Comparison of ENCODE assay signal across 8 mouse cellular contexts in the genomic region with DNA sequence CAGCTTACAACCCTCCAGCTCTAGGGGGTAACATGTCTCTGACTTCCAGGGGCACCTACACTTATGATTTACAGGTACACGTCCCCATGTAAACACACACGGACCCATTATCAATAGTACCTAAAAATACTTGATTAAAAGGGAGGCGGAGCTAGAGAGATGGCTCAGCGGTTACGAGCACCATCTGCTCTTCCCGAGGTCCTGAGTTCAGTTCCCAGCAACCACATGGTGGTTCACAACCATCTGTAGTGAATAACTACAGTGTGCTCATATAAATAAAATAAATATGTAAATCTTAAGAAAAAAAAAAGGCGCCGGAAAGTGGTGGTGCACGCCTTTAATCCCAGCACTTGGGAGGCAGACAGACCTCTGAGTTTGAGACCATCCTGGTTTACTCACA. TPM values are rescaled to one million over a fixed set of nuclear protein-coding genes. Genes with fewer than 3 reads are reported as not detected.
DNase-seq lines count a peak whose midpoint lies in the region; ATAC-seq and TF ChIP-seq lines count a peak whose summit lies in the region.

No protein-coding gene starts in this region.

- TF ChIP-seq CTCF in cerebellum, adult 2 months (IDR thresholded peaks at IDR 0.05; ENCODE audit: borderline replicate concordance, insufficient read depth, low read depth, low read length), result no peak
- TF ChIP-seq CTCF in C2C12 (IDR thresholded peaks at IDR 0.05; ENCODE audit: control insufficient read depth, insufficient read depth, insufficient read length), result no peak

- peak overlapping the region; percentile 66 for H3K4me2 ChIP-seq in forebrain, embryonic 14.5 days (ENCODE audit: low read length)
- peak overlapping the region; percentile 65 for H3K4me2 ChIP-seq in liver, embryonic 15.5 days

- H3K27me3 ChIP-seq in cerebellum, adult 2 months (ENCODE audit: control insufficient read depth, insufficient read depth, low read length), result no peaks in the 10 kb centered on the region
- H3K27me3 ChIP-seq in C2C12 (ENCODE audit: control insufficient read depth, insufficient read depth, insufficient read length), result no peaks in the 10 kb centered on the region
- no peaks in the 10 kb centered on the region for H3K27me3 ChIP-seq in forebrain, embryonic 14.5 days (replicated peaks; ENCODE audit: control insufficient read depth, insufficient read depth, low read length)
- H3K27me3 ChIP-seq in liver, embryonic 15.5 days, result no peaks in the 10 kb centered on the region

- peak overlapping the region; percentile 31; the same call in 1 of the 2 replicates for H3K27ac ChIP-seq in cerebellum, adult 2 months (ENCODE audit: insufficient read depth, low read length)
- peak overlapping the region; percentile 79; the same call in 1 of the 2 replicates for H3K27ac ChIP-seq in forebrain, embryonic 14.5 days (ENCODE audit: low read depth, low read length)
- peak overlapping the region; percentile 91 for H3K27ac ChIP-seq in liver, embryonic 15.5 days (replicated peaks)

- peaks cover 36% of the 10 kb centered on the region for H3K36me3 ChIP-seq in C2C12 (ENCODE audit: control insufficient read depth, insufficient read depth)
- peaks cover 15% of the 10 kb centered on the region for H3K36me3 ChIP-seq in forebrain, embryonic 14.5 days (ENCODE audit: control insufficient read depth, insufficient read depth, low read length)
- H3K36me3 ChIP-seq in liver, embryonic 15.5 days (replicated peaks), result peaks cover 16% of the 10 kb centered on the region

- WGBS in cerebellum, adult 2 months, result 7% methylated on average over 9 of the region's 9 CpGs
- WGBS in forebrain, embryonic 14.5 days, result 39% methylated on average over 9 of the region's 9 CpGs
- 20% methylated on average over 9 of the region's 9 CpGs for WGBS in liver, embryonic 15.5 days (ENCODE audit: insufficient replicate concordance)

- peak overlapping the region; percentile 40 for H3ac ChIP-seq in C2C12 (ENCODE audit: control insufficient read depth, insufficient read length, low read depth)

- peaks cover 35% of the 10 kb centered on the region for H3K79me2 ChIP-seq in C2C12 (ENCODE audit: control insufficient read depth, insufficient read depth)

- no peak overlapping the region; the same call in 1 of the 2 replicates for H3K9ac ChIP-seq in forebrain, embryonic 14.5 days (ENCODE audit: low read length)
- no peak overlapping the region for H3K9ac ChIP-seq in liver, embryonic 15.5 days

- no peak for DNase-seq in cerebellum, adult 2 months
- DNase-seq in cerebellum, adult 9-11 months, result no peak
- no peak for DNase-seq in forebrain, embryonic 14.5 days (ENCODE audit: low spot score)
- no peak for DNase-seq in right cerebral cortex, adult 2 months (ENCODE audit: low spot score in 2 of 2)
- no peak for DNase-seq in cerebellum, adult 11-12 months
- DNase-seq in gastrocnemius, adult 18-20 months (ENCODE audit: low spot score), result no peak

- H3K9me3 ChIP-seq in forebrain, embryonic 14.5 days (replicated peaks; ENCODE audit: control insufficient read depth, low read length), result no peaks in the 10 kb centered on the region
- no peaks in the 10 kb centered on the region for H3K9me3 ChIP-seq in liver, embryonic 15.5 days (replicated peaks)

- H3K79me3 ChIP-seq in C2C12 (ENCODE audit: low read depth), result peaks cover 22% of the 10 kb centered on the region

- no peaks in the 10 kb centered on the region for H3K4me1 ChIP-seq in cerebellum, adult 2 months (ENCODE audit: control insufficient read depth, insufficient read depth, low read length)
- no peaks in the 10 kb centered on the region for H3K4me1 ChIP-seq in forebrain, embryonic 14.5 days (ENCODE audit: control insufficient read depth, insufficient read depth, low read length)
- H3K4me1 ChIP-seq in liver, embryonic 15.5 days (replicated peaks), result peaks cover 8% of the 10 kb centered on the region

- no peak for TF ChIP-seq POLR2A in cerebellum, adult 2 months (IDR thresholded peaks at IDR 0.05; ENCODE audit: borderline replicate concordance, insufficient read depth, low read length)

- peak; percentile 59; the same call in 1 of the 2 replicates for ATAC-seq in forebrain, embryonic 14.5 days
- peak; percentile 73 for ATAC-seq in liver, embryonic 15.5 days (ENCODE audit: insufficient read depth)

- peak overlapping the region; percentile 100 for H3K4me3 ChIP-seq in cerebellum, adult 2 months (replicated peaks; ENCODE audit: insufficient read depth, low read depth, low read length)
- no peak overlapping the region for H3K4me3 ChIP-seq in C2C12 (ENCODE audit: insufficient read depth, poor library complexity, severe bottlenecking)
- peak overlapping the region; percentile 51 for H3K4me3 ChIP-seq in forebrain, embryonic 14.5 days (ENCODE audit: low read depth, low read length)
- H3K4me3 ChIP-seq in liver, embryonic 15.5 days (replicated peaks), result peak overlapping the region; percentile 67

TF ChIP-seq in C2C12, 6 proteins besides CTCF, POLR2A, EP300 and RAD21:
- no peak for TF ChIP-seq FOSL1 (IDR thresholded peaks at IDR 0.05; ENCODE audit: insufficient read depth, low read length, poor library complexity, severe bottlenecking)

RNA-seq across cellular contexts. Expression of a gene that starts 0.5 kb away (rescaled TPM):
- polyA plus RNA-seq in cerebellum, adult 2 months (2012; rRNA removed), result 240 and 243 TPM in 2 replicates
- 2,645 TPM for polyA plus RNA-seq in C2C12 (2012; fragmentation: generic; extraction: Trizol)
- polyA plus RNA-seq in forebrain, embryonic 14.5 days (2014; fragmentation: Nextera tagmentation; extraction: Ambion mirVana), result 316 and 433 TPM in 2 replicates
- 219 and 316 TPM in 2 replicates for polyA plus RNA-seq in liver, embryonic 15.5 days (2015; fragmentation: Nextera tagmentation; extraction: Ambion mirVana)
- 100 to 1,000 TPM; 244 to 264 TPM for total RNA-seq in gastrocnemius, adult 18-20 months (2021)

RNA-seq across cellular contexts. Expression of a gene that starts 24.5 kb away (rescaled TPM):
- 38.1 and 40.1 TPM in 2 replicates for polyA plus RNA-seq in cerebellum, adult 2 months (2012; rRNA removed)
- polyA plus RNA-seq in C2C12 (2012; fragmentation: generic; extraction: Trizol), result 4.3 TPM
- 20.2 and 20.7 TPM in 2 replicates for polyA plus RNA-seq in forebrain, embryonic 14.5 days (2014; fragmentation: Nextera tagmentation; extraction: Ambion mirVana)
- 8.1 and 8.3 TPM in 2 replicates for polyA plus RNA-seq in liver, embryonic 15.5 days (2015; fragmentation: Nextera tagmentation; extraction: Ambion mirVana)
- 10 to 100 TPM in 1 of 2 experiments, 1 to 10 TPM in 1; 9.7 to 10.5 TPM for total RNA-seq in gastrocnemius, adult 18-20 months (2021)

RNA-seq across cellular contexts. Expression of a gene that starts 37.0 kb away (rescaled TPM):
- not detected in 2 replicates for polyA plus RNA-seq in cerebellum, adult 2 months (2012; rRNA removed)
- not detected for polyA plus RNA-seq in C2C12 (2012; fragmentation: generic; extraction: Trizol)
- polyA plus RNA-seq in forebrain, embryonic 14.5 days (2014; fragmentation: Nextera tagmentation; extraction: Ambion mirVana), result not detected in 2 replicates
- 0.06 and 0.09 TPM in 2 replicates for polyA plus RNA-seq in liver, embryonic 15.5 days (2015; fragmentation: Nextera tagmentation; extraction: Ambion mirVana)
- not detected for total RNA-seq in gastrocnemius, adult 18-20 months (2021)

RNA-seq across cellular contexts. Expression of a gene that starts 40.9 kb away (rescaled TPM):
- 6.1 TPM in 2 replicates for polyA plus RNA-seq in cerebellum, adult 2 months (2012; rRNA removed)
- polyA plus RNA-seq in C2C12 (2012; fragmentation: generic; extraction: Trizol), result 3.2 TPM
- 13.6 and 17.1 TPM in 2 replicates for polyA plus RNA-seq in forebrain, embryonic 14.5 days (2014; fragmentation: Nextera tagmentation; extraction: Ambion mirVana)
- 4.9 and 5.1 TPM in 2 replicates for polyA plus RNA-seq in liver, embryonic 15.5 days (2015; fragmentation: Nextera tagmentation; extraction: Ambion mirVana)
- total RNA-seq in gastrocnemius, adult 18-20 months (2021), result 1 to 10 TPM; 8.6 TPM

Comparison
In these comparisons a context has a peak if more than half of its experiments do, and no peak if none do; other contexts are left out.
1. H3K27ac ChIP-seq: peak in every context shown above with its lines; median percentile 91 in liver, embryonic 15.5 days; 79 in forebrain, embryonic 14.5 days; 31 in cerebellum, adult 2 months.